Mouse (Mus musculus): ENCODE measurements around the gene Stxbp6.

The Stxbp6 gene

GRCm38 (mm10) chr12:44804213-44804612 is 270.3 kb downstream of the Stxbp6 start:
- DNase-seq (ENCODE audit: low read depth, low spot score), result no peak

Measured in embryo, embryonic 11.5 days (tissue).